Mouse (Mus musculus): ENCODE results near the gene Cux1. TPM values are rescaled to one million over a fixed set of nuclear protein-coding genes. Genes with fewer than 3 reads are reported as not detected.

The Cux1 gene
- polyA plus RNA-seq, 1 experiment, result 37.1 TPM

DNA sequence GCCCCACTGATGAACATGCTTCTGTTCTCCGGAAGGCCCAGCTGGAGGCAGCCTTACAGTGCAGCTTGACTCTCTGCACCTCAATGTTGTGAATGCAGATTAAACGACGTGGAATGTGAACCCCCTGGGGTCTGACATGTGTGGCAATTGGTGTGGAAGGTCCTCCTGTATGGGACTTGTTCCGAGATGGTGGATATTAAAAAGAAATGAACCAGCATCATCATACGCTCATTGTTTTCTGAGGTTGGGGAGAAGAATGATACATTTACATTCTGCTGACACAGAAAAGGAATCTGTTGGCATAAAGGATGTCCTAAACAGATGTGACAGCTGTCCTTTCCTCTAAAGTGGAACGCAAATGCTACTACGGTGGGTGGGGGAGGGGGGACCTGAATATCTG lies 203.9 kb downstream of the Cux1 start:
- no peak overlapping the region for H3K27ac ChIP-seq (ENCODE audit: control insufficient read depth, insufficient read depth, low read depth, low read length, poor library complexity)
- WGBS, result 82% methylated on average over 7 of the region's 7 CpGs
- TF ChIP-seq POLR2A (IDR thresholded peaks at IDR 0.05; ENCODE audit: borderline replicate concordance, control insufficient read depth, low read depth, low read length), result no peak
- TF ChIP-seq CTCF (IDR thresholded peaks at IDR 0.05; ENCODE audit: control insufficient read depth, insufficient read depth, low read length), result no peak
- H3K4me3 ChIP-seq (replicated peaks; ENCODE audit: control insufficient read depth, low read depth, low read length), result no peak overlapping the region
- H3K4me1 ChIP-seq (ENCODE audit: control insufficient read depth, insufficient read depth, low read length), result no peaks in the 10 kb centered on the region; the same call in 1 of the 2 replicates

DNA sequence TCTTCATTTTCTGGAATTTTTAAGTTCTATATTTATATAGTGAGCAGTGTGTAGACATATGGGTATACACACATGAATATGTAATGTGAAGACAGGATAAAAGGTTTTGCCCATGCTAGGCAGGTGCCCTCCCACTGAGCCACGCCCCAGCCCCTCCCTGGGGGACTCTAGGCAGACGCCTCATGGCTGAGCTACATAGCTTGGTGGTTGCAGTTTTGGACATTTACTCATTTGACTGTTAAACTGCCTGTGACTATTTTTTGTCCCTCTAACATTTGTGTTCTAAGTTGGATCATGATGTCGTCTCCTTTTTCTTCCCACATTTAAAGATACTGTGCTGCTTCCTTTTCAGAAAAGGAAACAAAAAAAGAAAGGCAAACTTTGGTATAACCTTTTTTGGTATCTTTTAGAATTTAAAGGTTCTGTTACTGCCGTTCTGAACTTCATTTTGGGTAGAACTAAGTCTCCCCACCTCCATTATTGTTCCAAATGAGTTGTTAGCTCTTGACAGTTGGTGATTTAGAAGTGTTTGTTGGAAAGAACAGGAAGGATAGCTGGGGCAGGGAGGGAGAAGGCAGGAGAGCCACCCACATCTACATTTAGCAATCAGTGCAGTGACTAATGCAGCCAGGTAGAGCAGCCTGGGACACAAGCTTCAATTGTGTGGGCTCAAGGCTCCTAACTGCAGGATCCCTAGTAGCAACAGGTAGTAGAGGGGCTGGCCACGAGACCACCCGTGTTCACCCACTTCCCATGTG lies 204.6 kb downstream of the Cux1 start:
- H3K4me1 ChIP-seq (ENCODE audit: control insufficient read depth, insufficient read depth, low read length), result no peaks in the 10 kb centered on the region; the same call in 1 of the 2 replicates
- TF ChIP-seq POLR2A (IDR thresholded peaks at IDR 0.05; ENCODE audit: borderline replicate concordance, control insufficient read depth, low read depth, low read length) (no peak), CTCF (IDR thresholded peaks at IDR 0.05; ENCODE audit: control insufficient read depth, insufficient read depth, low read length) (no peak)
- H3K4me3 ChIP-seq (replicated peaks; ENCODE audit: control insufficient read depth, low read depth, low read length), result no peak overlapping the region
- no peak overlapping the region for H3K27ac ChIP-seq (ENCODE audit: control insufficient read depth, insufficient read depth, low read depth, low read length, poor library complexity)
- 78% methylated on average over 6 of the region's 6 CpGs for WGBS

- TF ChIP-seq POLR2A (IDR thresholded peaks at IDR 0.05; ENCODE audit: borderline replicate concordance, control insufficient read depth, low read depth, low read length), result no peak
- TF ChIP-seq CTCF (IDR thresholded peaks at IDR 0.05; ENCODE audit: control insufficient read depth, insufficient read depth, low read length), result no peak
- H3K4me1 ChIP-seq (ENCODE audit: control insufficient read depth, insufficient read depth, low read length), result no peaks in the 10 kb centered on the region; the same call in 1 of the 2 replicates
- no peak overlapping the region for H3K27ac ChIP-seq (ENCODE audit: control insufficient read depth, insufficient read depth, low read depth, low read length, poor library complexity)
- WGBS, result 76% methylated on average over 5 of the region's 5 CpGs
- H3K4me3 ChIP-seq (replicated peaks; ENCODE audit: control insufficient read depth, low read depth, low read length), result no peak overlapping the region
Measured at GRCm38 (mm10) chr5:136362021-136362420, 205.3 kb downstream of the Cux1 start.

GRCm38 (mm10) chr5:136357227-136357626 lies 210.1 kb downstream of the Cux1 start:
- WGBS, result 96% methylated on average over 2 of the region's 2 CpGs
- no peaks in the 10 kb centered on the region for H3K4me1 ChIP-seq (ENCODE audit: control insufficient read depth, insufficient read depth, low read length)
- H3K4me3 ChIP-seq (replicated peaks; ENCODE audit: control insufficient read depth, low read depth, low read length), result no peak overlapping the region
- no peak overlapping the region for H3K27ac ChIP-seq (ENCODE audit: control insufficient read depth, insufficient read depth, low read depth, low read length, poor library complexity)
- TF ChIP-seq CTCF (IDR thresholded peaks at IDR 0.05; ENCODE audit: control insufficient read depth, insufficient read depth, low read length), result no peak
- TF ChIP-seq POLR2A (IDR thresholded peaks at IDR 0.05; ENCODE audit: borderline replicate concordance, control insufficient read depth, low read depth, low read length), result no peak

DNA sequence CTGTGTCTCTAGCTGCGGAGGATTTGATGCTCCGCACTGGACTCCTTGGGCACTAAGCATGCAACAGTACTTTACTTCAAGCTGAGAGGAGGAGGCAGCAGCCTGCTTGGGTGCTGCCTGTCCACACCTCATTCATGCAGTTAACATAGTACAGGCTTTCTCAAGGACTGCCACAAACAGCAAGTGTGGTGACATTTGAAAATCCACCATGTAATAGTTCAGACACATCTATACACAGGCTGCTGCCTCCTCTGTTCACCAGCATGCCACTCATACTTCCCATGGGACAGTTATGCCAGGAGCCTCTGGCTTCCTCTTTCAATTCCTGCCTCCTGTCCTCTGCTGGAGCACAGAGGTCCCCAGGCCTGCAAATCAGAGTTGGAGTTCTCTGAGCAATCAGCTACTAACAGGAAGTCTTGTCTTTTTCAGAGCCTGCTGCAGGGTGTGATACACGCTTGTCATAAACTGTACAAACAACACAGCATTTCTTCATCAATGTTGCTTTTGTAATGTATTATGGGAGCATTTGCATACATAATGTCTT lies 211.6 kb downstream of the Cux1 start:
- Histone ChIP-seq H3K4me3 (replicated peaks; ENCODE audit: control insufficient read depth, low read depth, low read length) (no peak overlapping the region), H3K27ac (ENCODE audit: control insufficient read depth, insufficient read depth, low read depth, low read length, poor library complexity) (no peak overlapping the region), H3K4me1 (ENCODE audit: control insufficient read depth, insufficient read depth, low read length) (no peaks in the 10 kb centered on the region)
- 84% methylated on average over 3 of the region's 3 CpGs for WGBS
- no peak for TF ChIP-seq POLR2A (IDR thresholded peaks at IDR 0.05; ENCODE audit: borderline replicate concordance, control insufficient read depth, low read depth, low read length)
- no peak for TF ChIP-seq CTCF (IDR thresholded peaks at IDR 0.05; ENCODE audit: control insufficient read depth, insufficient read depth, low read length)

DNA sequence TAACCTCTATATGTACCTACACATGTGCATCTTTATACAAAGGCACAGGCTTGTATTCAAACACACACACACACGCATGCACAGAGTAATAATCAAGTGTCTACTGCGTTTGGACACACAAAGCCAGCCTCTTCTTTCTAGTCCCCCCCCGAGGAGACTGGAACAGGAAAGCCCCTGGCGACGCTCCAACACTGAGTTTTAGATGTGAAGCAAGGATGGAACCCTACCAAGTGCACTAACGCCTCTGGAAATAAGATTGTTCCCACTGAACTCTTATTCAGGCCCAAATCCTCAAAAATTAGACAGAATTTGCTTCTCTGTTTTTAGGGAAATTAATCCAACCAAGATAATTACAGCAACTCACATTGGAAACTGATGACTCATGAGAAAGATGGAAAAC lies 212.6 kb downstream of the Cux1 start:
- WGBS, result 74% methylated on average over 6 of the region's 6 CpGs
- H3K4me1 ChIP-seq (ENCODE audit: control insufficient read depth, insufficient read depth, low read length), result no peaks in the 10 kb centered on the region

GRCm38 (mm10) chr5:136353114-136353513 lies 214.2 kb downstream of the Cux1 start:
- Histone ChIP-seq H3K27ac (ENCODE audit: control insufficient read depth, insufficient read depth, low read depth, low read length, poor library complexity) (no peak overlapping the region), H3K4me3 (replicated peaks; ENCODE audit: control insufficient read depth, low read depth, low read length) (no peak overlapping the region), H3K4me1 (ENCODE audit: control insufficient read depth, insufficient read depth, low read length) (no peaks in the 10 kb centered on the region)
- TF ChIP-seq CTCF (IDR thresholded peaks at IDR 0.05; ENCODE audit: control insufficient read depth, insufficient read depth, low read length) (no peak), POLR2A (IDR thresholded peaks at IDR 0.05; ENCODE audit: borderline replicate concordance, control insufficient read depth, low read depth, low read length) (no peak)
- 90% methylated on average over 8 of the region's 8 CpGs for WGBS

More for the DNA sequence above, 212.6 kb downstream of the Cux1 start:
- Histone ChIP-seq H3K4me3 (replicated peaks; ENCODE audit: control insufficient read depth, low read depth, low read length) (no peak overlapping the region), H3K27ac (ENCODE audit: control insufficient read depth, insufficient read depth, low read depth, low read length, poor library complexity) (no peak overlapping the region)
- TF ChIP-seq CTCF (IDR thresholded peaks at IDR 0.05; ENCODE audit: control insufficient read depth, insufficient read depth, low read length) (no peak), POLR2A (IDR thresholded peaks at IDR 0.05; ENCODE audit: borderline replicate concordance, control insufficient read depth, low read depth, low read length) (no peak)

DNA sequence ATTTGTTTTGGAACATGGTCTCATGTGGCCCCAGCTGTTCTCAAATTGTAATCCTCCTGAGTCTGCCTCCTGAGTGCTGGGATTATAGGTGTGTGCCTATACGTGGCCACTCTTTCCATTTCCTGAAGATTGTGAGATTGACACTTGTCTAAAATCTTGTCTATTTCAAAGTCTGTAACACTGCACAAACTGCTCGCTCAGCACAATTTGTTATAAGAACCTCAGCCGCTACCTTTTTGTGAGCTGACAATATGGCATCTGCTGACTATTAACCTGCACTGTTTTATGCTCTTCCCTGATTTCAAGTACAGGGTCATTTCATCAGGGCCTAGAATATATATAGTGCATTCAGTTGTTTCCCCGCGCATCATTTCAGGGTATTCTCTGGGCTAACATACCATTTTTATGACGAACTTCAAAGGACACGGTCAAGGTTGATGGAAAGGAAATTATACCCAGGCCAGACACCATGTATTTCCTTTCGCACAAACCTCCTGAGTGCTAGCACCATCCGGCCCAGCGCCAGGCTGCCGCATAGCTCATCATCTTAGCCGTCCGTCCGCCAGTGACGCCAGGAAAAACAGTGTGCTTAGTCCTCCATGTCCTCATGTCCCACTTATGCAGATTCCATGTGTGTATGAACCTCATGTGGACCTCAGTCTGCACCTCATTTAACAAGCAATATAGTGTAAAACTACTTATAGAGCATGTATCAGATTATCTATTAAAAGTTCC lies 224.0 kb downstream of the Cux1 start:
- H3K4me3 ChIP-seq (replicated peaks; ENCODE audit: control insufficient read depth, low read depth, low read length), result no peak overlapping the region
- 93% methylated on average over 15 of the region's 15 CpGs for WGBS
- H3K27ac ChIP-seq (ENCODE audit: control insufficient read depth, insufficient read depth, low read depth, low read length, poor library complexity), result no peak overlapping the region
- H3K4me1 ChIP-seq (ENCODE audit: control insufficient read depth, insufficient read depth, low read length), result no peaks in the 10 kb centered on the region
- TF ChIP-seq POLR2A (IDR thresholded peaks at IDR 0.05; ENCODE audit: borderline replicate concordance, control insufficient read depth, low read depth, low read length) (no peak), CTCF (IDR thresholded peaks at IDR 0.05; ENCODE audit: control insufficient read depth, insufficient read depth, low read length) (no peak)
